Mouse (Mus musculus) limb, embryonic 11.5 days (tissue): ENCODE data around the gene Fars2. TPM values are rescaled to one million over a fixed set of nuclear protein-coding genes. Genes with fewer than 3 reads are reported as not detected.

Source experiments
- ATAC-seq: fragments of 200-750 bp; cut with Nextera tagmentation; 2 replicates; pipeline ENCODE4 v1.8.0; 2017; ENCODE audit warnings: low read depth; ENCODE audit not compliant: insufficient number of reproducible peaks, low FRiP score, low TSS enrichment
- DNase-seq: peaks from one replicate; pipeline ENCODE4 v3.0.0-alpha.2; 2015; ENCODE audit warnings: low spot score
- H3K27ac ChIP-seq: fragments of 300-500 bp; sonication (generic); replicated peaks from 2 replicates; pipeline ENCODE4 v1.5.1; 2014; ENCODE audit warnings: low read depth, mild to moderate bottlenecking, low read length
- H3K27me3 ChIP-seq: fragments of 300-500 bp; sonication (generic); 2 replicates; pipeline ENCODE4 v1.6.1; 2014; ENCODE audit warnings: mild to moderate bottlenecking, low read length, mixed read lengths; ENCODE audit not compliant: control insufficient read depth, insufficient read depth
- H3K36me3 ChIP-seq: fragments of 300-500 bp; sonication (generic); 2 replicates; pipeline ENCODE4 v1.6.1; 2014; ENCODE audit warnings: mild to moderate bottlenecking, low read length, moderate library complexity, mixed read lengths; ENCODE audit not compliant: control insufficient read depth, insufficient read depth
- H3K4me1 ChIP-seq: fragments of 300-500 bp; sonication (generic); 2 replicates; pipeline ENCODE4 v1.6.1; 2014; ENCODE audit warnings: low read length, mixed read lengths; ENCODE audit not compliant: control insufficient read depth, insufficient read depth
- H3K4me2 ChIP-seq: fragments of 300-500 bp; sonication (generic); 2 replicates; pipeline ENCODE4 v1.6.1; 2014; ENCODE audit warnings: low read depth, mild to moderate bottlenecking, moderate library complexity; ENCODE audit not compliant: severe bottlenecking
- H3K4me3 ChIP-seq: fragments of 300-500 bp; sonication (generic); 2 replicates; pipeline ENCODE4 v1.5.1; 2014; ENCODE audit warnings: low read depth, low read length
- H3K9ac ChIP-seq: fragments of 300-500 bp; sonication (generic); 2 replicates; pipeline ENCODE4 v1.6.1; 2014; ENCODE audit warnings: mild to moderate bottlenecking, low read length
- H3K9me3 ChIP-seq: fragments of 300-500 bp; sonication (generic); 2 replicates; pipeline ENCODE4 v1.6.1; 2016; ENCODE audit warnings: low read length; ENCODE audit not compliant: control insufficient read depth
- WGBS: fragments of 180-500 bp; shearing (Covaris S2); extraction: QIAGEN DNeasy Blood & Tissue Kit; methylation state at CpG from one replicate; pipeline ENCODE4 v1.1.7; 2014; 5-methylcytosine and 5-hydroxymethylcytosine counted together
- polyA plus RNA-seq: library from polyadenylated mRNA; unstranded; fragments of >200 nt; fragmentation: Nextera tagmentation; extraction: Ambion mirVana; gene quantifications from 2 replicates; pipeline ENCODE4 v1.2.1, GENCODE M21; 2014

The Fars2 gene
- polyA plus RNA-seq, 1 experiment from 2014 or later = 25.9 TPM

DNA sequence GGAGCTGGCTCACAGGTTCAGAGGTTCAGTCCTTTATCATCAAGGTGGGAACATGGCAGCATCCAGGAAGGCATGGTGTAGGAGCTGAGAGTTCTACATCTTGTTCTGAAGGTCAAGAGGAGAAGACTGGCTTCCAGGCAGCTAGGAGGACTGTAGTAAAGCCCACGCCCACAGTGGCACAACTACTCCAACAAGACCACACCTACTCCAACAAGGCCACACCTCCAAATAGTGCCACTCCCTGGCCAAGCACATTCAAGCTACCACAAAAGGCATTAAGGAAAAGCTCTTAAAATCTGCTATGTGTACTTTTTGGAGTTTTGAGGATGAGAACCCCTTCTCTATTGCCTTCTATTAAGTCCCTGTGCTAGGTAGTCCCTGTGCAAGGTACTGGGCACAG is 142.5 kb downstream of the Fars2 start:
- H3K4me2 ChIP-seq = no peak overlapping the region
- no peaks in the 10 kb centered on the region for H3K27me3 ChIP-seq
- WGBS = 81% methylated on average over 1 of the region's 1 CpGs
- no peaks in the 10 kb centered on the region for H3K9me3 ChIP-seq
- no peak overlapping the region for H3K9ac ChIP-seq
- H3K27ac ChIP-seq = no peak overlapping the region
- DNase-seq (no peak), ATAC-seq (no peak)
- no peak overlapping the region for H3K4me3 ChIP-seq
- H3K36me3 ChIP-seq = no peaks in the 10 kb centered on the region
- H3K4me1 ChIP-seq = no peaks in the 10 kb centered on the region

DNA sequence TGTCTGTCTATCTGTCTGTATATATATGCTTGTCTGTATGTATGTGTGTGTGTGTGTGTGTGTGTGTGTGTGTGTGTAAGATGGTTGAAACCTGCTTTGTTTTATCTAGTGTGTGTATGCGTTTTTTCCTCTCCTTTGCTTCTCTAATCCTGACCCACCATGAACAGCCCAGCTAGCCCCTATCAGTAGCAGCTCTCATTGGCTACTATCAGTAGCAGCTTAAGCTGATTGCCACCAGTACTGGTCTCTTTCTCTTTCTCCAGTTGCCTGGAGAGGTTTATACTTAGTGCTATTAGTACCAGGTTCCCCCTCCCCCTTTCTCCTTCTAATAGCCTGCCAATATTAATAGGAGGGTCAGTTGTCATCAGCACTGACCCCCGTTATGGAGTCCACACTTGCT is 144.1 kb downstream of the Fars2 start:
- DNase-seq = no peak

GRCm38 (mm10) chr13:36263240-36264095 is 146.3 kb downstream of the Fars2 start:
- H3K36me3 ChIP-seq = no peaks in the 10 kb centered on the region
- ATAC-seq = no peak
- 73% methylated on average over 5 of the region's 5 CpGs for WGBS

More for the DNA sequence above, 144.1 kb downstream of the Fars2 start:
- no peaks in the 10 kb centered on the region for H3K27me3 ChIP-seq
- no peak for ATAC-seq
- H3K4me1 ChIP-seq = no peaks in the 10 kb centered on the region
- no peaks in the 10 kb centered on the region for H3K9me3 ChIP-seq
- H3K4me2 ChIP-seq = no peak overlapping the region
- no peak overlapping the region for H3K4me3 ChIP-seq
- no peaks in the 10 kb centered on the region for H3K36me3 ChIP-seq
- no peak overlapping the region for H3K9ac ChIP-seq
- 85% methylated on average over 2 of the region's 2 CpGs for WGBS
- no peak overlapping the region for H3K27ac ChIP-seq

DNA sequence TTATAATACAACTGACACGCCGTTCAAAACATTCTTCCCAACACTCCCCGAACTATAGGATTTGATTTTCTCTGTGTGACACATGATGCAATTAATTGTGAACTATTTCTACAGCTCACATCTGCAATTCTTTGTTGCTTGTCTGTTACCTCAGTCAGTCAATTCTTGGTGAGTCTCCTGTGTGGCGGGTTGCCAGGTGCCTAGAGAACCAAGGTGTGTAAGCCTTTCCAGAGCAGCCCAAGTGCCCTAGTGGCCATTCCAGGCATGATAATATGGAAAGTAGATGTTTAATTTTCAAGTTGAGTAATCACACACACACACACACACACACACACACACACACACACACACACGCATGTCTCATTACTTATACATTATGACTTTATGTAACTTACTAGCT is 147.2 kb downstream of the Fars2 start:
- no peaks in the 10 kb centered on the region for H3K9me3 ChIP-seq
- H3K27ac ChIP-seq = no peak overlapping the region
- ATAC-seq = no peak
- DNase-seq = no peak
- WGBS = 93% methylated on average over 5 of the region's 5 CpGs
- no peak overlapping the region for H3K4me2 ChIP-seq
- no peak overlapping the region for H3K4me3 ChIP-seq
- H3K4me1 ChIP-seq = no peaks in the 10 kb centered on the region
- no peaks in the 10 kb centered on the region for H3K36me3 ChIP-seq
- H3K9ac ChIP-seq = no peak overlapping the region
- no peaks in the 10 kb centered on the region for H3K27me3 ChIP-seq

More at GRCm38 (mm10) chr13:36263240-36264095, 146.3 kb downstream of the Fars2 start:
- Histone ChIP-seq H3K4me2 (no peak overlapping the region), H3K4me1 (no peaks in the 10 kb centered on the region), H3K9ac (no peak overlapping the region), H3K27me3 (no peaks in the 10 kb centered on the region), H3K27ac (no peak overlapping the region), H3K4me3 (no peak overlapping the region), H3K9me3 (no peaks in the 10 kb centered on the region)
- DNase-seq = no peak

DNA sequence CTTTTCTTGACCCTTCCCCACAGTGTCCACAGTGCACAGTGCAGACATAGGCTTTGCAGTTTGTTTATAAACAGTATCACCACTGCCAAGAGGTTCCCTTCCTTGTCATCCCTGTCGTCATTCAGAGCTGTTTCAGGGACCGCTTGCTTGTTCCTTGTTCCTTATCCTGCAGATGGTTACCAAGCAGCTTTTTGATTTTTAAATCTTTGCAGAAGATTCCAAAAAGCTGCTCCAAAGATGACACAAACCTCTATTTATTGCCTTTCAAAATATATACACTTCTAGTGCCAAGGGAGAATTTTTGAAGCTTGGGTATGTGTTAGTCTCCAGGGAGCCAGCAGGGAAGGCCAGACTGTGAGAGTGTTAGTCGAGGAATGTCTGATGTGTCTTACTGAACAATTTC is 148.1 kb downstream of the Fars2 start:
- Histone ChIP-seq H3K27me3 (no peaks in the 10 kb centered on the region), H3K4me3 (no peak overlapping the region), H3K9ac (no peak overlapping the region), H3K4me1 (no peaks in the 10 kb centered on the region), H3K4me2 (no peak overlapping the region), H3K27ac (no peak overlapping the region), H3K36me3 (no peaks in the 10 kb centered on the region), H3K9me3 (no peaks in the 10 kb centered on the region)
- DNase-seq (no peak), ATAC-seq (no peak)
- WGBS = 70% methylated on average over 3 of the region's 3 CpGs

- Histone ChIP-seq H3K4me3 (no peak overlapping the region), H3K4me1 (no peaks in the 10 kb centered on the region), H3K9me3 (no peaks in the 10 kb centered on the region), H3K36me3 (no peaks in the 10 kb centered on the region), H3K27me3 (no peaks in the 10 kb centered on the region), H3K9ac (no peak overlapping the region), H3K4me2 (no peak overlapping the region), H3K27ac (no peak overlapping the region)
- no peak for ATAC-seq
- 79% methylated on average over 1 of the region's 1 CpGs for WGBS
- DNase-seq = no peak
Observed at GRCm38 (mm10) chr13:36267399-36267798, 150.2 kb downstream of the Fars2 start.

DNA sequence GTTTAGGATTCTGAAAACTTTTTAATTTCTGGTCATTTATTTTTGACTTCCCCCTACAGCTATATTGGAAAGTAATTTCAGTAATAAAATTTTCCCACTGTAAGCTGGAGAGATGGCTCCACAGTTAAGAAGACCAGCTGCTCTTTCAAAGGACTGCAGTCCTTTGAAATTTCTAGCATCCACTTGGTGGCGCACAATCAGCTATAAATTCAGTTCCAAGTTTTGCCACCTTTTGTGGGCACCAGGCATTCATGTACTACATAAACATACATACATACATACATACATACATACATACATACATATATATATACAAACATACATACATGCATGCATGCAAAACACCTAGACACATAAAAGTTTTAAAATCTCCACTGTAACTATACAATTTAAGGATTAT is 153.7 kb downstream of the Fars2 start:
- no peak for DNase-seq
- Histone ChIP-seq H3K4me3 (no peak overlapping the region), H3K27ac (no peak overlapping the region), H3K36me3 (no peaks in the 10 kb centered on the region), H3K9ac (no peak overlapping the region), H3K9me3 (no peaks in the 10 kb centered on the region), H3K4me1 (no peaks in the 10 kb centered on the region), H3K4me2 (no peak overlapping the region), H3K27me3 (no peaks in the 10 kb centered on the region)
- no peak for ATAC-seq
- 89% methylated on average over 1 of the region's 1 CpGs for WGBS

GRCm38 (mm10) chr13:36273497-36273896 is 156.3 kb downstream of the Fars2 start:
- Histone ChIP-seq H3K9ac (no peak overlapping the region), H3K4me1 (no peaks in the 10 kb centered on the region), H3K27ac (no peak overlapping the region), H3K4me2 (no peak overlapping the region), H3K36me3 (no peaks in the 10 kb centered on the region), H3K9me3 (no peaks in the 10 kb centered on the region), H3K4me3 (no peak overlapping the region), H3K27me3 (no peaks in the 10 kb centered on the region)
- ATAC-seq = no peak
- WGBS = 91% methylated on average over 2 of the region's 2 CpGs
- DNase-seq = no peak

GRCm38 (mm10) chr13:36276194-36276593 is 159.0 kb downstream of the Fars2 start:
- Histone ChIP-seq H3K4me2 (no peak overlapping the region), H3K4me1 (no peaks in the 10 kb centered on the region), H3K36me3 (no peaks in the 10 kb centered on the region), H3K9me3 (no peaks in the 10 kb centered on the region), H3K27me3 (no peaks in the 10 kb centered on the region), H3K4me3 (no peak overlapping the region), H3K9ac (no peak overlapping the region), H3K27ac (no peak overlapping the region)
- no peak for ATAC-seq
- 84% methylated on average over 2 of the region's 2 CpGs for WGBS
- DNase-seq = no peak
